Mouse (Mus musculus) C2C12 (cell line): Measurements from ENCODE around the gene Snapc3. TPM values are rescaled to one million over a fixed set of nuclear protein-coding genes. Genes with fewer than 3 reads are reported as not detected.

Experiments
- H3K27me3 ChIP-seq: one replicate; pipeline ENCODE4 v1.6.1; 2011; ENCODE audit not compliant: control insufficient read depth, insufficient read depth, insufficient read length
- H3K36me3 ChIP-seq: one replicate; pipeline ENCODE4 v1.6.1; 2011; ENCODE audit not compliant: control insufficient read depth, insufficient read depth
- H3K4me3 ChIP-seq: one replicate; pipeline ENCODE4 v1.5.1; 2011; ENCODE audit warnings: mild to moderate bottlenecking, control low read depth; ENCODE audit not compliant: poor library complexity, insufficient read depth, severe bottlenecking
- H3K79me2 ChIP-seq: one replicate; pipeline ENCODE4 v1.6.1; 2011; ENCODE audit not compliant: control insufficient read depth, insufficient read depth
- H3K79me3 ChIP-seq: one replicate; pipeline ENCODE4 v1.6.1; 2011; ENCODE audit warnings: low read depth, control low read depth
- H3ac ChIP-seq: one replicate; pipeline ENCODE3; 2011; ENCODE audit warnings: low read depth; ENCODE audit not compliant: control insufficient read depth, insufficient read length
- CEBPB ChIP-seq: IDR thresholded peaks from one replicate; pipeline ENCODE4 v1.6.1; 2011; ENCODE audit warnings: low read depth, mild to moderate bottlenecking, control low read depth, moderate library complexity
- CTCF ChIP-seq: IDR thresholded peaks from one replicate; pipeline ENCODE4 v1.5.1; 2011; ENCODE audit not compliant: control insufficient read depth, insufficient read depth, insufficient read length
- FOSL1 ChIP-seq: IDR thresholded peaks from one replicate; pipeline ENCODE4 v1.8.0; 2011; ENCODE audit warnings: mild to moderate bottlenecking, low read length; ENCODE audit not compliant: poor library complexity, insufficient read depth, severe bottlenecking
- MAX ChIP-seq: IDR thresholded peaks from one replicate; pipeline ENCODE4 v1.6.1; 2011; ENCODE audit warnings: mild to moderate bottlenecking, control low read depth
- MYOD1 ChIP-seq: IDR thresholded peaks from one replicate; pipeline ENCODE4 v1.6.1; 2011; ENCODE audit warnings: low read depth; ENCODE audit not compliant: control insufficient read depth, insufficient read length
- MYOG ChIP-seq: IDR thresholded peaks from one replicate; pipeline ENCODE4 v1.6.1; 2011; ENCODE audit not compliant: control insufficient read depth, insufficient read length; ENCODE audit errors: extremely low read depth
- USF1 ChIP-seq: IDR thresholded peaks from one replicate; pipeline ENCODE4 v1.6.1; 2011; ENCODE audit warnings: low read depth, mild to moderate bottlenecking, control low read depth, moderate library complexity
- polyA plus RNA-seq: library from polyadenylated mRNA; unstranded; fragments of >200 nt; fragmentation: generic; extraction: Trizol; gene quantifications from one replicate; pipeline ENCODE4 v1.2.1, GENCODE M21; 2012; ENCODE audit warnings: missing spikeins

The Snapc3 gene
- polyA plus RNA-seq, 1 experiment = 13.4 TPM

DNA sequence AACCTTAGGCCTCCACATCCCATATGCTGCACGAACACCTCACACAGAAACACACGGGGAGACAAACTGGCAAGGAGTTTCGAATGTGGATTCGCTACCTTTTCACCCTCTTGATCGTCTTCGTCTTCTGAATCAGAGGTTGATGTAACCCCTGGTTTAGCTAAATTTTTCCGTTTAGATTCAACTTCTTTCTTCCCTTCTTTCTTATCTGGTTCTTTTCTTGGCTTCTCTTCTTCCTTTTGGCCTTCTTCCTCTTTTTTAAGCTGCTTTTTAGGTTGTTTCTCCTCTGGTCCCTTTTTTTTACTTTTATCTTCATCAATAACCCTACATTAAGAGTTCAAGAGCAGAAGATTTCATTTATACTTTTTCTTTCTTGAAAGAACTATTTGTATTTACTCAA, 47.3 kb downstream of the Snapc3 start:
- H3ac ChIP-seq = no peak overlapping the region
- H3K79me3 ChIP-seq = peaks cover 1% of the 10 kb centered on the region
- H3K79me2 ChIP-seq = no peaks in the 10 kb centered on the region
- TF ChIP-seq MAX (no peak), CEBPB (no peak)
- no peak overlapping the region for H3K4me3 ChIP-seq
- no peaks in the 10 kb centered on the region for H3K27me3 ChIP-seq
- peaks cover 95% of the 10 kb centered on the region for H3K36me3 ChIP-seq

DNA sequence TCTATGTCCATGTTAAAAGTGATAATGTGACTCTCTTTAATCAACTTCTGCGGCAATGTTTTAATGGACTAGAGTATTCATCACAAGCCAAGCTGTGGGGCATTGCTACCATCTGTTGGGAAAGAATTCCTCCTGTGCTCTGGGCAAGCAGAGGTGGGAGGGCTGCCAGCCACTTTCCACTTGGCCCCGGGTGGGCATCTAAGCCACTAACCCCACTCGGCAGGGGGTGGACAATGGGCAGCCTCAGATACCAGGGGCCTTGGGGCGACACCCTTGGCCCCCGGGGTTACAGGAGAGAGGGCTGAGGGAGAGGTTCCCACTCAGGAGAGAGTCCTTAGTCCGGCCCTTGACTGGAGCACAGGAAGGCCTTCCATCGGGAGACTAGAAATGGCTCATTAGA, 50.1 kb downstream of the Snapc3 start:
- Histone ChIP-seq H3K27me3 (no peaks in the 10 kb centered on the region), H3K79me2 (no peaks in the 10 kb centered on the region), H3K4me3 (no peak overlapping the region), H3K79me3 (peaks cover 1% of the 10 kb centered on the region), H3ac (no peak overlapping the region), H3K36me3 (peaks cover 98% of the 10 kb centered on the region)
- TF ChIP-seq USF1 (no peak), FOSL1 (no peak), MAX (no peak), CEBPB (no peak)

DNA sequence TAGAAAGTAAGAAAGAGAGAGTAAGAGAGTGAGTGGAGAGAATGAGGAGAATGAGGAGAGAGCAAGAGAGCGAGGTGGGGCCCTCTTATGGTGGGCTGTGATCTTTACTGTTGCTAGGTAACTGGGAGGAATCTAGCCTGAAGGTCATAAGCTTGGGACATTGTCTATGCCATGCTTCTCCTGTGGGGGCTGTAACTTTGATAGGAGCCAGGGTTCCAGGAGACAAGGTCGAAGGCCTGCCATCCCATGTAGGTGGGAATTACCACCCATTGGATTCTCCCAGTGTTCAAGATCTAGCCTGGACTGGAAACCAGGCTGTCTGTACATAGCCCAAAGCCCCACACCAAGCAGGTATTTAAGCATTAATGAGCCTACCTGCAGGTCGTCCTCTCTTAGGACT, 50.7 kb downstream of the Snapc3 start:
- H3ac ChIP-seq = no peak overlapping the region
- no peaks in the 10 kb centered on the region for H3K79me2 ChIP-seq
- peaks cover 98% of the 10 kb centered on the region for H3K36me3 ChIP-seq
- no peak overlapping the region for H3K4me3 ChIP-seq
- TF ChIP-seq USF1 (no peak), CEBPB (no peak), CTCF (no peak), MYOD1 (no peak), FOSL1 (no peak), MAX (no peak), MYOG (no peak)
- peaks cover 1% of the 10 kb centered on the region for H3K79me3 ChIP-seq
- no peaks in the 10 kb centered on the region for H3K27me3 ChIP-seq

DNA sequence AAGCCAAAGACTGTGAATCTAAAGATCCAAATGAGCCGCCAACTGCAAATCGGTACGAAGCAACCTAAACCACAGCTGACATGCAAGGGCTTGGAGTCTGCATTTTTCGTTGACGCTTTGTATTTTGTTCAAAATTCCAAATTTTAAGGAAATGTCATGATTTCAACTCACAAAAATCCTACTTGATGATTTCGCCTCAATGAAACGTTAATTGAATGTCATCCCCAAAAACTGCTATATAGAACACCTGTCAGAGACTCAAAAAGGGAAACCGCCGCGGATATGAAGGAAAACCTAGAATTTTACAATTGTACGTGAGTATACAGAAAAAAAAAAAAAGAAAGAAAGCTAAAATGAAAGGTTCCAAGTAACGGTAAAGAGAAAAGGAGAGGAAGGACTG, 67.7 kb downstream of the Snapc3 start:
- H3K79me2 ChIP-seq = peaks cover 51% of the 10 kb centered on the region
- peak overlapping the region; percentile 49 for H3K4me3 ChIP-seq
- peaks cover 39% of the 10 kb centered on the region for H3K79me3 ChIP-seq
- peak overlapping the region; percentile 82 for H3ac ChIP-seq
- H3K27me3 ChIP-seq = no peaks in the 10 kb centered on the region
- H3K36me3 ChIP-seq = peaks cover 40% of the 10 kb centered on the region
- no peak for TF ChIP-seq MAX
- no peak for TF ChIP-seq FOSL1
- TF ChIP-seq CTCF = no peak
- no peak for TF ChIP-seq CEBPB
- no peak for TF ChIP-seq MYOD1
- TF ChIP-seq USF1 = no peak
- no peak for TF ChIP-seq MYOG

DNA sequence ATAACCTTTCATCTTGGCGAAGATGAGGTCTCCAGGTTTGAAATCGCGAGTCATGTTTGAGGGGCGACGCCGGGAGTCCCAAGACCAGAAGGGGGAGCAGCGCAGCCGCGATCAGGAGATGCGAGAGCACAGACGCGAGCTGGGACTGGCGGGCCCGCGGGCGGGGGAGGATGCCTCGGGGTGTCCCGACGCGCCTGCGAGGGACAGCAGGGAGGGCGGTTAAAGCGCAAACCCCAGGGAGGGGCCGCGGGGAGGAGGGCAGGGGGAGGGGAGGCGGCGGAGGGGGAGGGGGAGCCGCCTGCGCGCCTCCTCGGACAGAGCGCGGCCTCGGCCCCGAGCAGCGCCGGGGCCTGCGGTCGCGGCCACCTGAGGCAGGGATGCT, 68.2 kb downstream of the Snapc3 start:
- Histone ChIP-seq H3ac (peak overlapping the region; percentile 82), H3K36me3 (peaks cover 35% of the 10 kb centered on the region), H3K4me3 (peak overlapping the region; percentile 49), H3K27me3 (no peaks in the 10 kb centered on the region), H3K79me3 (peaks cover 39% of the 10 kb centered on the region), H3K79me2 (peaks cover 49% of the 10 kb centered on the region)
- TF ChIP-seq MAX = peak; percentile 17
- no peak for TF ChIP-seq CEBPB
- peak; percentile 54 for TF ChIP-seq CTCF

DNA sequence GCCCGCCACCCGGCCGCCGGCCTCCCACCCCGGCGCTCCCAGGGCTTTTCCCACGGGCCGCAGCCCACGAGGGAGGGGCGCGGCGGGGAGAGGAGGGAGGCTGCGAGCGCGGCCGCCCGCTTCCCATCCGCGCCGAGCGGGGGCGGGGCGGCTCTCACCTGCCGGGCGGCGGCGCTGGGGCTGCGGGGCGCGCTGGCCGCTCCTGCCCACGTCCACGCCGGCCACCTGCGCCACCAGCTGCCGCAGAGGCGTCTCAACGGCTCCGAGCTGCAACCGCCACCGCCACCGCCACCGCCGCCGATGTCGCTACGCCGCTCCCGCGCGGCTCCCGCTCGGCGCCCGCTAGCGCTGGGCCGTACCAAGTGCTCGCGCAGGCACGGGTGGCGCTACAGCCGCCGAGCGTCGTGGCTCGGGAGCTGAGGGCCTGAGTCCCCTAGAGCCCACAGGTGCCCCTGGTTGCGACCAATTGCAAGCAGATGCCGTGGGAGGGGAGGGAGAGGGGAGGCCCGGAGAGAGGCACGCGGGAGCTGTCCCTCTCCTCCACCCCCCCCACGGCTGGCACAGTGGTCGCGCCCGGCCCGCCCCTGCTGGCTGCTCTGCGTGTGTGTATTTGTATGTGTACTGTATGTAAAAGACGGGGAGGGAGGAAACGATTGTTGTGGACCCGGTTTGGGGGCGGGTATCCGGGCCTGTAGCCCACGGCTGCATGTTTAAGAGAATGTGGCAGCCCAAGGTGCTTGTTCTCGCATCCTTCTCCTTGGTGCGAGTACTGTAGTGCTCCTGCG, 68.8 kb downstream of the Snapc3 start, which contains the start of gene Psip1:
Gene Psip1 (minus strand): TSS at position 343 of the 785 bp plus-strand sequence.
- peaks cover 30% of the 10 kb centered on the region for H3K36me3 ChIP-seq

More for the DNA sequence above, 68.8 kb downstream of the Snapc3 start, which contains the start of gene Psip1:
- Histone ChIP-seq H3K79me2 (peaks cover 43% of the 10 kb centered on the region), H3ac (peak within 1 kb of the TSS; percentile 82), H3K27me3 (no peaks in the 10 kb centered on the region), H3K4me3 (peak within 1 kb of the TSS; percentile 49), H3K79me3 (peaks cover 36% of the 10 kb centered on the region)
- TF ChIP-seq CEBPB (no peak), CTCF (no peak), MAX (peak; percentile 52)
